Mouse (Mus musculus): Measurements from ENCODE around the gene Ptprn2. TPM values are rescaled to one million over a fixed set of nuclear protein-coding genes. Genes with fewer than 3 reads are reported as not detected.

Ptprn2 gene
- total RNA-seq, 2 experiments from 2014 or later: 14.8 to 17.6 TPM

GRCm38 (mm10) chr12:116780419-116780818 lies 294.9 kb downstream of the Ptprn2 start:
- DNase-seq: no peak

- no peak for DNase-seq
Observed at GRCm38 (mm10) chr12:116785731-116786130, 300.2 kb downstream of the Ptprn2 start.

- no peak for DNase-seq
Observed at GRCm38 (mm10) chr12:116788346-116788745, 302.8 kb downstream of the Ptprn2 start.

GRCm38 (mm10) chr12:116803331-116803730 lies 317.8 kb downstream of the Ptprn2 start:
- DNase-seq: no peak

- no peak for DNase-seq
Observed at GRCm38 (mm10) chr12:116804712-116805111, 319.2 kb downstream of the Ptprn2 start.

- no peak for DNase-seq
Observed at GRCm38 (mm10) chr12:116805129-116805809, 319.7 kb downstream of the Ptprn2 start.

- no peak for DNase-seq
Observed at GRCm38 (mm10) chr12:116806089-116806488, 320.6 kb downstream of the Ptprn2 start.

GRCm38 (mm10) chr12:116813012-116813411 lies 327.5 kb downstream of the Ptprn2 start:
- no peak for DNase-seq

- DNase-seq: no peak
Observed at GRCm38 (mm10) chr12:116819836-116820235, 334.3 kb downstream of the Ptprn2 start.

GRCm38 (mm10) chr12:116823341-116823740 lies 337.8 kb downstream of the Ptprn2 start:
- no peak for DNase-seq

GRCm38 (mm10) chr12:116827748-116828147 lies 342.2 kb downstream of the Ptprn2 start:
- DNase-seq: no peak

GRCm38 (mm10) chr12:116838611-116839192 lies 353.2 kb downstream of the Ptprn2 start:
- DNase-seq: no peak

- no peak for DNase-seq
Observed at GRCm38 (mm10) chr12:116842723-116843272, 357.3 kb downstream of the Ptprn2 start.

GRCm38 (mm10) chr12:116846220-116846619 lies 360.7 kb downstream of the Ptprn2 start:
- DNase-seq: no peak

- DNase-seq: no peak
Observed at GRCm38 (mm10) chr12:116847021-116847420, 361.5 kb downstream of the Ptprn2 start.

- no peak for DNase-seq
Observed at GRCm38 (mm10) chr12:116856307-116856706, 370.8 kb downstream of the Ptprn2 start.

GRCm38 (mm10) chr12:116861360-116862017 lies 376.0 kb downstream of the Ptprn2 start:
- DNase-seq: no peak

- DNase-seq: no peak
Observed at GRCm38 (mm10) chr12:116863291-116863899, 377.9 kb downstream of the Ptprn2 start.

- no peak for DNase-seq
Observed at GRCm38 (mm10) chr12:116873866-116874585, 388.5 kb downstream of the Ptprn2 start.

- no peak for DNase-seq
Observed at GRCm38 (mm10) chr12:116887496-116888281, 402.2 kb downstream of the Ptprn2 start.

- DNase-seq: no peak
Observed at GRCm38 (mm10) chr12:116888856-116889255, 403.3 kb downstream of the Ptprn2 start.
